Mouse (Mus musculus) right cerebral cortex, postnatal 4 days (tissue): ENCODE data around the gene 4930519P11Rik.

Source experiments
- DNase-seq: peaks from one replicate; pipeline ENCODE4 v3.0.0-alpha.2; 2022

Gene 4930519P11Rik

DNA sequence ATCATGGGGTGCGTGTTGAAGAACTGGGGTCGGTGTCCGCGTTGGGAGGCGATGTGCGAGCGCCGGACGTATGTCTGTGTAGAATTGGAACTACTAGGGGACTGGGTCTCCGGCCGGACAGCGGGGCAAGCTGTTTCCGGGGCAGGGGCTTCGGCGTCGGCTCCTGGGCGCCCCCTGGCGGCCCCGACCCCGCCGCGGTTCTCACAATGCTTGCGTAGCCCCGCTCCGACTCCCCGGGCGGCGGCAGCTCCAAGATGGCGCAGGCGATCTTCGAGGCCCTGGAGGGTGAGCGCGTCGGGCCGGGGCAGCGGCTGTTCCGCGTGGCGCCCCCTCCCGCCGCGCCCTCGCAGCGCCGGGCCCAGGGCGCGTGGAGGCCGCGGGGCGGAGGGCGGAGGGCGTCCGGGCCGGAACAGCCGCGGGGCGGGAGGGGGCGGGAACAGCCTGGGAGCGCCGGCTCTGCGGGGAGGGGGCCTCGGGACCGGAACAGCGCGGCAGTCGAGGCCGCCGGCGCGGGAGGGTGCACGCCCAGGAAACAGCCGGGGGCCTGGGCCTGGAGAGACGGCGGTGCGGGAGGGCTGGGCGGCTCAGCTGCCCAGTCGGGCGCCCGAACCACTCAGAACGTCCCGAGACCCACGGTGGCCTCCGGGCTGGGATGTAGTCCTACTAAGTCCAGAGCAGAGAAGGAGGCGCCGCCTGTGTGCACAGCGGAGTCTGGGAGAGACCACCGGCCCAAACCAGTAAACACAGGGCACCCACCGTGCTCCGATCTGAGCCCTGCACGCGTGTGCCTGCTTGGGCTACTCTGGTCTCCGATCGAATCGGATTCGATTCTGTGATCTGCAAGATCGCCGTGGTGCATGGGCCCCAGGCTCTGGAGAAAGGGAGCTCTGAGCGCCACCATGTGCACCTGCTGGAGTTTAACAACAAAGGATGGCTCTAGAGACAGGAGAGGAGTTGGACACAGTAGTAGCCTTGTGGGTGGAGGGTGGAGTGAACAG, at the start of gene 4930519P11Rik, which contains the start of gene Zfp341:
Gene 4930519P11Rik (minus strand): TSS at position 320 of the 998 bp plus-strand sequence.
Gene Zfp341 (plus strand): TSS at position 180 of the 998 bp plus-strand sequence.
- DNase-seq = peak; percentile 90

GRCm38 (mm10) chr2:154659531-154660074, 46.4 kb upstream of the 4930519P11Rik start:
- DNase-seq = no peak

DNA sequence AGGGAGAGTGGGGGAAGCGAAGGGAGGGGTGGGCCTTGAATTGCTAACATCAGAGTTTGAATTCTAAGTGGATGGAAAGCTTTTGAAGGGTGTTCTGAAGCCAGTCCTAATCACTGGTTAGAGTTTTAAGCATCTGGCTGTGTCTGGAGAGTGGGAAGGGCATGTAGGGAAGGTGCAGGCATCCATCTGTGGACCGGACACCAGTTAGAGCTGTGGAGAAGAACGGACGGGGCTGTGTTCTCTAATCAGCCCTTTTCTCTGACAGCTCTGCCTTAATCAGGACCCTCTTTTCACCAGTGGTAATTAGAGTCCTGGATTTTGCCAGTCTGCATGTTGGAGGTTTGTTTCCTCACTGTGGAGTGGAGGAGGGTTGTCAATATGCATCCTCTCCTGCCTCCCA, 45.8 kb upstream of the 4930519P11Rik start:
- DNase-seq = no peak

GRCm38 (mm10) chr2:154657486-154658237, 44.4 kb upstream of the 4930519P11Rik start:
- no peak for DNase-seq

- peak; percentile 94 for DNase-seq
Observed at GRCm38 (mm10) chr2:154656710-154657485, 43.7 kb upstream of the 4930519P11Rik start.

GRCm38 (mm10) chr2:154655878-154656414, 42.7 kb upstream of the 4930519P11Rik start:
- no peak for DNase-seq

DNA sequence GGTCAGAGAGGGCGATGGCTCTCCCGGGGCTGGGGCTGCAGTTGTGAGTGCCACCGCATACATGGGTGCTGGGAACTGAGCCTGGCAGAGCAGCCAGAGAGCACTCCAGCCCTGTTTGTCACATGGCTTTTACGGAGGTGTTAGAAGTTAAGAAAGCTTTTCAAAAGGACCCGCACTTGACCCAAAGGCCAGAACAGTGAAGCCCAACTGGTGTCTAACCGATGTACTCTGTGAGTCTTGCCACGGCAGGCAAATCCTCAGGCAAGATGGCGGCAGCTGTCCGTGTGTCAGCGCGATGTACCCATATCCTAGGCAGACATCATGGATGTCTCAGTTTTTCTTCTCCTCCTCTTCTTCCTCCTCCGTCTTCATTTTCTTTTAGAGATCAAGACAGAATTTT, 41.7 kb upstream of the 4930519P11Rik start:
- no peak for DNase-seq

GRCm38 (mm10) chr2:154651363-154651762, 38.1 kb upstream of the 4930519P11Rik start, which contains the start of gene Chmp4b:
Gene Chmp4b (plus strand): TSS chr2:154651705.
- DNase-seq = no peak

- DNase-seq = no peak
Observed at GRCm38 (mm10) chr2:154650404-154650803, 37.2 kb upstream of the 4930519P11Rik start.

DNA sequence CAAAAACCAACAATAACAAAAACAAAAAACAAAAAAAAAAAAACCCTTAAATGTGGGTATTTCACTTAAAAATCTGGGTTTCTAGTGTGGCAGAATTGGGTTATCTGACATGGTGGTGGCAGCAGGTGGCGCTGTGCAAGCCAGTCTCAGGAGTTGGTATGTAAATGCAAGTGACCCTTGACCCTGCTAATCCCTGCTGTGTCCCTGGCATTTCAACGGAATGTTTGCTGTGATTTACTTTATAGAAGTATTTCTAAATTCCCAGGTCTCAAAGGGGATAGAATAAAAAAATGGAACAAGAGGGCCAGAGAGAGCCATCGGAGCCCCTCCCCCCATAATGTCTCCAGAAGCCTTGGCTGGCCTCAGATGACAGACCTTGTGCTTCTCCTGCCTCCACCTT, 34.8 kb upstream of the 4930519P11Rik start:
- peak; percentile 35 for DNase-seq

DNA sequence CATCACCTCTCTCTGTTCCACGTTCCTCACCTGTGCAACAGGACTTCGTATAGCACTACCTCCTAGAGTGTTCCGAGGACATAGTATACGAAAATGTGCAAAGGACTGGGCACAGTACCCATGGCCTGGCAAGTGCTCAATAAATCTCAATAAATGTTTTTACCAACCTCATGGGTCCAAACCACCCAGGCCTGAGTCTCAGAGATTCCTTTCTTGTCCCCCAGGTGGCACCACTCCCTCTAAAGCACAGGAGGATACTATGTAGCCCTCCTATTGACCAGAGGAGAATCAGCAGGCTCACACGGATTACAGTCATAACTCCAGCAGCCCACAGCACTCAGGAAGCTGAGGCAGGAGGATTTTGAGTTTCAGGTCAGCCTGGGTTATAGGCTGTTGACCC, 33.4 kb upstream of the 4930519P11Rik start:
- DNase-seq = peak; percentile 38

DNA sequence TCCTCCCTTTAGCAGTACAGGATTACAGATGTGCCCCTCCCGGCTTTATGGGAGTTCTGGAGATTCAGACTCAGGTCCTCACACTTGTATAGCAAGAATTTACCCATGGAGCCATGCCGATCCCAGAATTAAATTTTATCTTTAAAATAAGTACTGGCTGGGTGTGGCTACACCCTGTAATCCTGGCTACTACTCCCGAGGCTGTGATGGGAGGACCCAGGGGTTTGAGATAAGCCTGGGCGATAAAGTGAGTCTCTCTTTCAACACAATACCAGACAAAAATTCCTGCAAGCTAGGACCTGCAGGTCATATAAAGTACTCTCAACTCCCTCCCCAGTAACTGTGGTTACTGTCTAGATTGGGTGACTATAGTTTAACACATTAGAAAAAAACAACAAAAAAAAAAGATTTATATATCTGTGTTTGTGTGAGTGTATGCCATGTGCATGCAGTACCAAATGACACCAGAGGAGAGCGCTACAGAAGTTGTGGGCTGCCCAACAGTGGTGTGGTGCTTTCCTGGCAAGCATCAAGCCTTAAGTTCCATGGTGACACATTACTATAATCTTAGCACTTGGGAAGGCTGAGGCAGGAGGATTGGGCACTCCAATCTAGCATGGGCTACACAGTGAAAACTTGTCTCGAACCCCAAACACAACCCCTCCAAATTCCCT, 29.6 kb upstream of the 4930519P11Rik start:
- no peak for DNase-seq

- no peak for DNase-seq
Observed at GRCm38 (mm10) chr2:154642005-154642459, 28.8 kb upstream of the 4930519P11Rik start.

DNA sequence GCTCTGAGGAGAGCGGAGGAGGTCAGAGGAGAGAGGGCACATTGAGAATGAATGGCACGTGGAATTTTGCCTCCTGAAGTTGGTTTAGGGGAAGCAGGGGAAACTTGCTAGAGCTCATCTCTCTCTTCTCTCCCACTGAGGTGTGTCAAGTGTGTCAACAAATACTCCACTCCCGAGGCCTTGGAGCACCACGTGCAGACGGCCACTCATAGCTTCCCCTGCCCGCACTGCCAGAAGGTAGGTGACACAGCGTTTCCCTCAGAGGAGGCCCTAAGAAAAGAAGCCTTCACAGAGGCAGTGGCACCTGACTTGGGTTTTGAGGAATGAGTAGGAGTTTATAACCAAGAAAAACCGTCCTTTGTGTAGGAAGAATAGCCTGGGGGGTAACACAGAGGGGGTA, 27.9 kb upstream of the 4930519P11Rik start:
- no peak for DNase-seq

DNA sequence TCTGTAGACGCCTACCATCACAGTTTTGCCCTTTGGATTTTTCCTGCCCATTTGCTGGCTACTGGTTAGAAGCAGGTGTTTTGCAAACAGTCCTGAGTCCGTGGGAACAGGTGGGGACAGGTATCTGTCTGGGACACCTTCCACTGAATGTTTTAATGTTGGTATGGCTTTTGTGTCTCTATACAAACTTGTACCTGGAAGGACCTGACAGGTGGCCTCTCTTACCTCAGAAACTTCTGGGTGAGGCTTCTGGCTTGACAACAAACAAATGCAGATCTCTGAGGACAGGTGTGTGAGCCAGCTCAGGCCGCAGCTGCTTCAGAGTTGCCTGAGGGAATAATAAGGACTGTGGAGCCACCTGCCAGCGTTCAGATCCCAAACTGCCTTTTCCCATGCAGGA, 25.9 kb upstream of the 4930519P11Rik start:
- no peak for DNase-seq

DNA sequence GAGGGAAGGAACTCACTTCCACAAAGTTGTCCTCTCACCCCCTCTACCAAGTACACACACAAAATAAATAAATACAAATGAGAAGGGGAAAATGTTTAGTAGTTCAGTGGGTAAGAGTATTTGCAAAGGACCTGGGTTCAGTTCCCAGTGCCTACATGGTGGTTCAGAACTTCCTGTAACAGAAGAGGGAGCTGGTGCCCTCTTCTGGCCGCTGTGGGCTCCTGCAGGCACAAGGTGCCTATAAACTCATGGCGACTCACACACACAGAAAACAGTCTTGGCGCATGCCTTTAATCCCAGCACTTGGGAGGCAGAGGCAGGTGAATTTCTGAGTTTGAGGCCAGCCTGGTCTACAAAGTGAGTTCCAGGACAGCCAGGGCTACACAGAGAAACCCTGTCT, 25.3 kb upstream of the 4930519P11Rik start:
- DNase-seq = no peak

DNA sequence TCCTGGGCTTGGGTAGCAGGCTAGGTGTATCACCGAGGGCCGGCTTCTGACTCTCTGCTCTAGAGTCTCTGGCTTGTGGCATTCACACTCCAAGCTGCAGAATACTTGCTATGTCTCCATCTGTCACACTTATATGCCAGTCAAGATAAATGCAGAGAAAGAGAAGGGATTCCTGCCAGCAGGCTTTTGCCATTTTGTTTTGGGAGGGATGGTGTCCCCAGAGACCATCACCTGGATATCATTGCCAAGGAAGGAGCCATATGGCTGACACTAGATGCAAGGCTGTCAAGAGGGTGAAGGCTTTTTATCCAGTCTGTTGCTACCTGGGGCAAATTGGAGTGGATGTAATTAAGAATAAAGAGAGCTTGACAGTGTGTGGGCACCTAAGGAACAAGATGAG, 22.6 kb upstream of the 4930519P11Rik start:
- DNase-seq = no peak

DNA sequence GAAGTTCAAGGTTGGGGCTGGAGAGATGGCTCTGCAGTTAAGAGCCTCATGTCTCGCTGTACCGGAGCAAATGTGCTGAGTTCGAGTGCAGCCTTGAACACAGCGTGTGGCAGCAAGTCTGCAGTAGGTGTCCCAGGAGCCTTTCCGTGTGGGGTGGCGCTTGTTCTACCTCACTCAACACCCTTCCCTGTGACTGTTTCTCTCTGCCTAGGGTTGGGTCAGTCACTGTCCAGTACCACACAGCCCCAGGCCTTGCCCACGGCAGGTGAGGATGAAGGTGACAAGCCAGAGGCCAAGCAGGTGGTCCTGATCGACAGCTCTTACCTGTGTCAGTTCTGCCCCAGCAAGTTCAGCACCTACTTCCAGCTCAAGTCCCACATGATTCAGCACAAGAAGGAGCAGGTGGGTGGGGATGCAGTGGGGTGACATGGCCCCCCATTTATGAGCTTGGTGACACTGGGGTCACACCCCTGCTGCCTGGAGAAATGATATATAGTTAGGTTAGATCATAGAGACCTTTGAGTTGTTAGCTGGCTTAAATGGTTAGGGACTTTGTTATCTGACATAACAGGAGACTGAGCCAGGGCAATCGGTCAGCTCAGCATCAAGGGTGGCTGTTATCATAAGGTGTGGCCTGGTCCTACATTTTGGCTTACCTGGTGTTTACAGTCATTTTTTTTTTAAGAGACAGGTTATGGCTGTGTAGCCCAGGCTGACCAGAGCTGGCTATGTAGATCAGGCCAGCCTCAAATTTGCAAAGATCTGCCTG, 20.8 kb upstream of the 4930519P11Rik start:
- no peak for DNase-seq

GRCm38 (mm10) chr2:154633039-154633742, 20.0 kb upstream of the 4930519P11Rik start:
- DNase-seq = no peak
